Mouse (Mus musculus): ENCODE measurements at regions not wholly inside any gene's neighbourhood (a gene's known extent, or its start where the extent isn't known, plus 50 kb on each side); places are given as distances from the start of the nearest gene placed in this dataset.
A peak's percentile ranks its signal among the peaks of the same experiment; 100 is the strongest.

GRCm38 (mm10) chr13:6191186-6191914 lies 330.1 kb downstream of the Klf6 start:
- no peaks in the 10 kb centered on the region for H3K36me3 ChIP-seq (ENCODE audit: control insufficient read depth, insufficient read depth)
- H3ac ChIP-seq (ENCODE audit: control insufficient read depth, insufficient read length), result no peak overlapping the region
- no peaks in the 10 kb centered on the region for H3K27me3 ChIP-seq (ENCODE audit: control insufficient read depth, insufficient read depth, insufficient read length)
- H3K79me2 ChIP-seq (ENCODE audit: control insufficient read depth, insufficient read depth), result no peaks in the 10 kb centered on the region
- H3K4me2 ChIP-seq (ENCODE audit: low read depth), result peak overlapping the region; percentile 90
- TF ChIP-seq SRF (IDR thresholded peaks at IDR 0.05; ENCODE audit: control insufficient read depth, insufficient read length, low read depth) (no peak), POLR2AphosphoS2 (IDR thresholded peaks at IDR 0.05; ENCODE audit: insufficient read length, low read depth) (no peak), MAX (IDR thresholded peaks at IDR 0.05; ENCODE audit: low read depth) (no peak), TCF12 (IDR thresholded peaks at IDR 0.05; ENCODE audit: insufficient read depth, poor library complexity, severe bottlenecking) (no peak), USF1 (IDR thresholded peaks at IDR 0.05; ENCODE audit: low read depth) (no peak), E2F4 (IDR thresholded peaks at IDR 0.05; ENCODE audit: insufficient read depth) (no peak), REST (IDR thresholded peaks at IDR 0.05; ENCODE audit: insufficient read depth, insufficient read length) (no peak), CEBPB (IDR thresholded peaks at IDR 0.05; ENCODE audit: insufficient read depth, poor library complexity, severe bottlenecking) (no peak), MYOD1 (IDR thresholded peaks at IDR 0.05; ENCODE audit: control insufficient read depth in 1 of 3, insufficient read length in 2 of 3, low read depth in 2 of 3) (no peak), MYOG (IDR thresholded peaks at IDR 0.05; ENCODE audit: control insufficient read depth in 1 of 3, insufficient read depth in 1 of 3, insufficient read length in 2 of 3, low read depth in 2 of 3) (no peak), POLR2A (IDR thresholded peaks at IDR 0.05; ENCODE audit: insufficient read length, low read depth) (no peak), TCF3 (IDR thresholded peaks at IDR 0.05; ENCODE audit: insufficient read length, low read depth) (no peak)
- H3K4me3 ChIP-seq, result no peak overlapping the region

GRCm38 (mm10) chr13:6191915-6192295 lies 330.6 kb downstream of the Klf6 start:
- Histone ChIP-seq H3K36me3 (ENCODE audit: control insufficient read depth, insufficient read depth) (no peaks in the 10 kb centered on the region), H3K4me3 (no peak overlapping the region), H3K27me3 (ENCODE audit: control insufficient read depth, insufficient read depth, insufficient read length) (no peaks in the 10 kb centered on the region), H3K79me2 (ENCODE audit: control insufficient read depth, insufficient read depth) (no peaks in the 10 kb centered on the region), H3ac (ENCODE audit: control insufficient read depth, insufficient read length) (no peak overlapping the region), H3K4me2 (ENCODE audit: low read depth) (peak overlapping the region; percentile 90)
- TF ChIP-seq CEBPB (IDR thresholded peaks at IDR 0.05; ENCODE audit: insufficient read depth, poor library complexity, severe bottlenecking), result 0 out of 2 replicates have a peak, but pooled peaks have one; percentile 30
- no peak for TF ChIP-seq E2F4 (IDR thresholded peaks at IDR 0.05; ENCODE audit: insufficient read depth)

DNA sequence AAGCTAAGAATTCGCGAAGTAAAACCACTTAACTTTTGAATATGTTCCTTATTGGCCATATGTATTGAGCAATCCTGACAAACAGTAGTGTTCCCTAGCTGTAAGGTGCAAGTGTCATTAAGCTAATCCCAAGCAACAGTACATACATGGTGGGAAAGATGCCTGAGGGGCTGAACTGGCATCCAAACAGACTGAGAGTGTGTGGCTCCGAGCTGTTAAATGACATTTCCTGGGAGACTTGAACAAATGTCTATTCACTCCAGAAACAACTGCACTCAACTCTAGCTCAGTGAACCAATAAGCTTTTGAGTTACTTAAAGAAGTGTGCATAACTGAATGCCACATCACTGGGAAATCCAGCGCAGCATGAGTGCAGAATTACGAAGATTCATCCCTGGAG lies 335.4 kb downstream of the Klf6 start:
- H3K4me2 ChIP-seq (ENCODE audit: low read depth), result no peak overlapping the region
- TF ChIP-seq SRF (IDR thresholded peaks at IDR 0.05; ENCODE audit: control insufficient read depth, insufficient read length, low read depth) (no peak), USF1 (IDR thresholded peaks at IDR 0.05; ENCODE audit: low read depth) (no peak), POLR2AphosphoS2 (IDR thresholded peaks at IDR 0.05; ENCODE audit: insufficient read length, low read depth) (no peak), MYOG (IDR thresholded peaks at IDR 0.05; ENCODE audit: control insufficient read depth in 1 of 3, insufficient read depth in 1 of 3, insufficient read length in 2 of 3, low read depth in 2 of 3) (no peak)
- no peak overlapping the region for H3ac ChIP-seq (ENCODE audit: control insufficient read depth, insufficient read length)
- H3K79me2 ChIP-seq (ENCODE audit: control insufficient read depth, insufficient read depth), result no peaks in the 10 kb centered on the region
- H3K36me3 ChIP-seq (ENCODE audit: control insufficient read depth, insufficient read depth), result no peaks in the 10 kb centered on the region
- no peak overlapping the region for H3K4me3 ChIP-seq
- H3K27me3 ChIP-seq (ENCODE audit: control insufficient read depth, insufficient read depth, insufficient read length), result no peaks in the 10 kb centered on the region

- no peak overlapping the region for H3ac ChIP-seq (ENCODE audit: control insufficient read depth, insufficient read length)
- no peaks in the 10 kb centered on the region for H3K27me3 ChIP-seq (ENCODE audit: control insufficient read depth, insufficient read depth, insufficient read length)
- TF ChIP-seq SRF (IDR thresholded peaks at IDR 0.05; ENCODE audit: control insufficient read depth, insufficient read length, low read depth) (no peak), TCF3 (IDR thresholded peaks at IDR 0.05; ENCODE audit: insufficient read length, low read depth) (no peak), CEBPB (IDR thresholded peaks at IDR 0.05; ENCODE audit: insufficient read depth, poor library complexity, severe bottlenecking) (no peak), MYOG (IDR thresholded peaks at IDR 0.05; ENCODE audit: control insufficient read depth in 1 of 3, insufficient read depth in 1 of 3, insufficient read length in 2 of 3, low read depth in 2 of 3) (no peak), POLR2A (IDR thresholded peaks at IDR 0.05; ENCODE audit: insufficient read length, low read depth) (no peak), MAX (IDR thresholded peaks at IDR 0.05; ENCODE audit: low read depth) (no peak)
- H3K4me2 ChIP-seq (ENCODE audit: low read depth), result no peak overlapping the region
- H3K4me3 ChIP-seq, result no peak overlapping the region
- H3K36me3 ChIP-seq (ENCODE audit: control insufficient read depth, insufficient read depth), result no peaks in the 10 kb centered on the region
- no peaks in the 10 kb centered on the region for H3K79me2 ChIP-seq (ENCODE audit: control insufficient read depth, insufficient read depth)
Measured at GRCm38 (mm10) chr13:6199107-6199506, 337.8 kb downstream of the Klf6 start.

DNA sequence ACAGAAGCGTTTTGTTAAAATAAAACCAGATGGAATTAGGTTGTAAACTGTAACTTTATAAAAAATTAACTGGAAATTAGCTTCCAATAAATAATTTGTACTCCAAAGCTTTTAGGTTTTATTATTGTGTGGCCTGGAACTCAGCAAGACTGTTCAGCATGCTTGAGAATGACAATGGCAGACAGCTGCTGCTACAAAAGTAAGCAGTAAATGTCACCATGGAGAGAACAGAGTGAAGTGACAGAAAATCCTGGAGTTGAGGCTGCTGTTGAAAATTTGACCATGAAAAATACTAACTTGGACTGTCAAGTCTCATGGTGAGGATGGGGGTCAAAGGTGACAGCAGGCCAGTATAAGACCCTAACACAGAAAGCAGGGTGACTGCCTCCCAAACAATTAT lies 340.2 kb downstream of the Klf6 start:
- Histone ChIP-seq H3K79me2 (ENCODE audit: control insufficient read depth, insufficient read depth) (no peaks in the 10 kb centered on the region), H3K4me2 (ENCODE audit: low read depth) (no peak overlapping the region), H3K36me3 (ENCODE audit: control insufficient read depth, insufficient read depth) (no peaks in the 10 kb centered on the region), H3K27me3 (ENCODE audit: control insufficient read depth, insufficient read depth, insufficient read length) (no peaks in the 10 kb centered on the region), H3ac (ENCODE audit: control insufficient read depth, insufficient read length) (no peak overlapping the region), H3K4me3 (no peak overlapping the region)
- TF ChIP-seq REST (IDR thresholded peaks at IDR 0.05; ENCODE audit: insufficient read depth, insufficient read length) (no peak), E2F4 (IDR thresholded peaks at IDR 0.05; ENCODE audit: insufficient read depth) (no peak), CEBPB (IDR thresholded peaks at IDR 0.05; ENCODE audit: insufficient read depth, poor library complexity, severe bottlenecking) (no peak), TCF12 (IDR thresholded peaks at IDR 0.05; ENCODE audit: insufficient read depth, poor library complexity, severe bottlenecking) (no peak), MAX (IDR thresholded peaks at IDR 0.05; ENCODE audit: low read depth) (no peak)

Measured in myocyte (in vitro differentiated cells).